Mouse (Mus musculus): ENCODE data around the gene Supt6.

Supt6 gene

DNA sequence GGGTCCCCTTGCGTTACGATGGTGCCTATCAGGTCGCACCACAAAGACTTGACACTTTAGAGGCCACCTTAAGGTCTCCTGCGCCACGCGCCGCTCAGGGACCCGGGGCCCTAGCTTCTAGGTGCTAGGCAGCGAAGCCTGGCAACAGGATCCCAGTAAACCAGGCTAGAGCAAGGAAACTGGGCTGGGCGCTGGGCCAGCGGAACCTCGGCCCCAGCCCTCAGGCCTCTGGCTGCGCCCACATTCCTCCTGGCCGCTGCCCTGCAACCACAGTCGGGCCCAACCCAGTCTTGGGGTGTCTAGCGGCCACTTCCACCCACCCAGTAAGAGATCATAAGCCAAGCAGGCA, 80.1 kb downstream of the Supt6 start:
- DNase-seq = peak; percentile 77 to 89

DNA sequence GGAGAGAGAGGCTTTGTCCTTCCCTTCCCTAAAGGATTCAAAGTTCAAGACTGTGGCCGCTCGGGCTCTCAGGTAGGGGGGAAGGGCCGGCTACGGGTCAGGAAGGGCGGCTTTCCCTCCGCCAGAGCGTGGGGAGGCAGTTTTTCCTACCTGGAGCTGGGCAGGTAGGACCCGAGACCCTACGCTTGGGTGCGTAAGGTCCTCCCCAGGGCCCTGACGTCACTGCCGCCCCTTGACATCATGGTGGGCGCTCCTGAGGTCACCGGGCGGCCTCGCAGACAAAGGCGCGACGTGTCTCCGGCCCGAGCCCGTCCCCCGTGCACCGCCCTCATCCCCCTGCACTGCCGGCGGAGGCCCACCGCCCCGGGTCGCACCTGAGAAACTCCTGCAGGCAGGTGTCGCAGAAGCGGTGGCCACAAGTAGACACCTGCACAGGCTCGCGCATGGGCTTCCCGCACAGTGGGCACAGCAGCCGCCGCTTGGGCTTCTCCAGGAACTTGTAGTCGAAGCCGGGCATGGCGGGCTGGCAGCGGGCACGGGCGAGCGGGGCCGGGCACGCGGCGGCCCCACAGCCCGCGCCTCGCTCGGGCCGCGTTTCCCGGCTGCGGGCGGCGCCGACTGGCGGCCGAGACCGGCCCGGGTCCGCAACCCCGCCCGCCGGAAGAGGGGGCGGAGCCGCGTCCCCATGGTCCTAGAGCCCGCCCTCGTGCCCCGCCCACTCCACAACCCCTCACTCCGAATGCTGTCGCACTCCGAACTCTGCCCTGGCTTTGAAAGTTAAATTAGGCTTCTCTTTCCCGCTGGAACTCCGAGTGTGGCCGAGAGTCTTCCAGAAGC, 80.6 kb downstream of the Supt6 start, which contains the start of gene Traf4:
TSS of gene Traf4 (minus strand) at position 666 of the 837 bp plus-strand sequence.
- DNase-seq = peak; percentile 91 to 96

DNA sequence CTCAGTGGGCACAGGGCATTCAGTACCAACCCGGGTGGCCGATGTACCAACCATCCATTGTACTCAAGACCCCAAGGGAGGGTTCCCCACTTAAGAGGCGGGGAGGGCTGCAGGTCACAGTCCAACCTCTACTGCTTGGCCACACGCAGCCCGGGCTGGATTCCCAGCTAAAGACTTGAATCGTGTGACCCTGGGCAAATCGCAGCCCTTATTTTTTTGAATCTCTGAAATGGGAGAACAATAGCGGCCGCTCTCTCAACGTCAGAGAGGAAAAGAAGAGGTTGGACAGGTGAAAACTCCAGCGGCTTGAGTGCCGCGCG, 81.2 kb downstream of the Supt6 start:
- peak in 1 of 2 experiments; percentile 35 for DNase-seq

DNA sequence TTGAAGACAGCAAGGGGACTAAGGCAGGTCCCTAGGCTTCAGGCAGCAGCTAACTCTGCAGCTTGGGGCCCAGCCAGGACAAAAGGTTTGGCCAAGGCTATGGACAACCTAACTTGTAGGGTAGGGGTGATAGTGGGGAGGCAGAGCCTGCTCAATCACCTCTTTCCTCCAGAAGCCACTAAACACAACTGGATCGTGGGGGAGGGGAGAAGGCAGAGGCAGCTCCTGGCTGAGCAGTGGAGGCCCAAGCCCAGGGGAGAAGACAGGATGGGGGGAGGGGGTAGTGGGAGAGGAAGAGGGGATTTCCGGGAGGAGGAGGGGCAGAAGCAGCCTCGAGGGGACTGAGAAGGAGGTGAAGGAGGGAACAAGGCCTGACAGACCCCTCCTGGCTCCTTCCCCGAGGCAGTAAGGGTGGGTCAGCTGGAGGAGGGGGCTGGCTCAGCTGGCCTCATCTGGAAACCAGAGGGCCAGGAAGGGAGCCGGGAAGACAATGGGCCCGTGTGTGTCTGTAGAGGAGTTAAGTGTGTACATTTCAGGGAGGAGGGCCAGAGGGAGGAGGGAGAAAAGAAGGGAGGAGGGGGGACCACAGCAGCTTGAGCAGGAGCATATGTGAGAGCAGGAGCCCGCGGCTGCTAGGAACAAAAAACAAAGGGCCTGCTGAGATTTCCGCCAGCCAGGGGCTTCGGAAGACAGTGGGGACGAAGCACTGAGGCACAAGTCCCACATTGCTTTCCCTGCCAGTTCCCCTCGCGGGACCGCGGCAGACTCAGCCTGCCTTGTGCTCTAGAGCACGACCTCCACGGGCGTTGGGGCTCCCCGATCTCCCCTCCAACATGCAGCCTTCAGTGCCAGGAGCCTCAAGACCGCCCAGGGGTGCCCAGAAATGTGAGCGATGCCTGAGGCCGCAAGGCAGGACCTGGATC, 81.8 kb downstream of the Supt6 start:
- peak; percentile 77 to 80 for DNase-seq

DNA sequence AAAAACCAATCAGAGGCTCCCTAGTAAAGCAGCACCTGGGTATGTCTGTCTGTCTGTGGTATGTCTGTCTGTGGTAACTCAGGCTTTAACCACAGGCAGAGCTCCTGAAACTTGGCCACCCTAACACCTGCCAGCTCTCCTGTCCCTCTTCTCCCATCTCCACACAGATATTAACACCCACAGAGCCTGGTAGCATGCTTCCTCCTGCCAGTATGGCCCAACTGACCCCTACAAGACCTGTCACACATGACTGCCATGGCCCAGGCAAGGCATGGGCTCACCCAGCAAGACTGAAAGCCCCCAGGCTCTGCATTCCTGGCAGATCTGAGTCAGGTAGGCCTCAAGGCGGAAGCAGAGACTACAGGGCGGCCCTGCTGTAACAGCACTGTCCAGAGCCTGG, 82.7 kb downstream of the Supt6 start:
- DNase-seq = no peak

DNA sequence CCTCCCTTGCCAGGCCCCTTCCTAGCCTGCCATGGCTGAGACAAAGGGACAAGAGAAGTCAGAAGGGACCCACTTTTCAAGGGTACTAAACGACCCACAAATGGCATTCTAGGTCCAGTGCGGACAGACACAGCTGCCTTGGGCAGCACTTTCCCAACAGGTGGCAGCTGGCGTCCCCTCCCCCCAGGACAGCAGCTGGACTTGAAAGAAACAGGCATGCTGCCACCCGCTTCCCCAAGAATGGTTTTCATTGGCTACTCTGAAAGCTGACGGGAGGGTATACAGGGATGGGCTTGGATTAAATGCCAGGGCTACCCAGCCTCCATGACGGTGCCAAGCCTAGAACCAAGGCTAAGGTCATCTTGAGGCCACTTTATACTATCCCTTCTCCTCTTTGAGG, 83.3 kb downstream of the Supt6 start:
- DNase-seq = peak; percentile 59 to 70

DNA sequence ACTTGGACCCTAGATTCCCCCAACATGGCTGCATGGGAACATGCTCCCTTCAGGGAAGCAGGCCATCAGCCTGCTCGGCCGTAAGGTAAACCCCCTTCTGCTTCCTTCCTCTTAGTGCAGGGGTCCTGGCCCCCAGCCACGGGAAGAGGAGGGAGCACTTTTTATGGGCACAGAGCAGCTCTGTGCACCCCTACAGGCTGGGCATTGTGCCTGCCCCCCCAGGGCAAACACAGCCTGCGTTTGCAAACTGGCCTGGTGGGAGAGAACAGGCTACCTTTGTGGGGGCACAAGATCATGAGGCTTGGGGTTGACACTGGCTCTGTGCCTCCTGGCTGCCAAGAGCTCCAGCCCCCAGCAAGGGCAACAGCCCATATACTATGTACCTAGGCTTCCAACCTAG, 83.8 kb downstream of the Supt6 start:
- no peak for DNase-seq

DNA sequence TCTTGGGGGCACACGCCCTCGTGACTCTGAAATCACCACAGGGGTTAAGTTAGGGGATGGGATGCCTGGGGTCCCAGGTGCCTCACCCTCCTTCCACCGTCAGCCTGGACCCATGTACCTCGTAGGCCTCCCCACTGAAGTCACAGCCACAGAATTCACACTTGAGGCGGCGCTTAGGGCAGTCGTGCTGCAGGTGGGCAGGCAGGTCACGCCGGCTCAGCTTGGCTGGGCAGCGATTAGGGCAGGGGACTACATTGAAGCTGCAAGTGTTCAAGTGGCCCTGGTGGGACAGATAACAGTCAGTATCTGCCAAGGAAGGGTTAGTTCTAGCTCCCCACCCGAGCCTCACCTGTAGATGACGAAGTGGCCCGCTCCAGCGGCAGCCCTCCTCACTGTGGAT, 84.6 kb downstream of the Supt6 start:
- DNase-seq = no peak

DNA sequence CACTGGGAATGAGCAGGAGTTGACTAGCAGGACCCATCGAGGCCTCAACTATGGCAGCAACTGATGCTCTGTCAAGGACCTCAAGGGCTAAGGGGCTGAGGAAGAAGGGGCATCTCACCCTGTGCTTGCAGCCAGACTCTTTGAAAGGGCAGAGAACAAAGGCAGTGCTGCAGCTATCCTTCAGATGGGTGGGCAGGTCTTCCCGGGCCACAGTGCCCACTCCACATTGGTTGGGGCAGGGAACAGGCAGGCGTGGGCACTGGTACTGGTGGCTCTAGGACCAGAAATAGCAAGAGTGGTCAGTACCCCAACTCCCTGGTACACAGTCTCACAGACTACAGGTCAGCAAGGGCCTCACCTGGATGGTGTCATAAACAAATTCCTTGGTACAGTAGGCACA, 85.1 kb downstream of the Supt6 start:
- DNase-seq = no peak

DNA sequence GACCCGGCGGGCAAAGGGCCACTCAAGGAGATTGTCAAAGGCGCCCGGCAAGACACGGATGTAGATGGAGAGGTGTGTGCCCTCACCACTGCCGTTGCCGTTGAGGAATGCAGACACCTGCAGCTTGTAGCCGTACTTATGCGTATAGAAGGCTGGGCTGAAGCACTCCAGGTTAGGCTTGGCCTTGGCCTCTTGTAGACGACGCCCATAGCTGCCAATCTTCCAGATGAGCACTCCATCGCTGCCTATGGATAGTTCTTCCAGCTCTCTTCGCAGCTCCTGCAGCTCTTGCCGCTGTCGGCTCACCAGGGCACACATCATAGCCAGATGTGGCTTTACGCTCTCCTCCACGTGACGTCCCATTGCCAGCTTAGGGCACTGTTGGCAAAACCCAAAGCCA, 85.6 kb downstream of the Supt6 start:
- DNase-seq = no peak

DNA sequence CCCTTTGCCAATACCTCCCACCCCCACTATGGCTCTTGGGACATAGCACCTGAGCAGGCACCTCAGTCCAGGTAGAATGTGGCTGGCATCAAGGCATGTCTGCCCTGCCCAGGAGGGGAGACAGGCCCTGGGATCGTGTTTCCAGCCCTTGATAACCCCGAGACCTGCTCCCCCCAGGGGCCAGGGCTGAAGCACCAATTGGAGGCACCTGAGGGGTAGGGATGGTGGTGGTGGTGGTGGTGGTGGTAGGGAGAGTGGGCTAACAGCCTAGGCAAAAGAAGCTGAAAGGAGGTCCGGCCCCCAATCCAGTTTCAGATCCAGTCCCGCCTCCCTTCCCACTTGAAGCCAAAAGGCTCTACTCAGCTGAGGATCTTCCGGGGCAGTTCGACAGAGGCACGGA, 86.2 kb downstream of the Supt6 start:
- no peak for DNase-seq

DNA sequence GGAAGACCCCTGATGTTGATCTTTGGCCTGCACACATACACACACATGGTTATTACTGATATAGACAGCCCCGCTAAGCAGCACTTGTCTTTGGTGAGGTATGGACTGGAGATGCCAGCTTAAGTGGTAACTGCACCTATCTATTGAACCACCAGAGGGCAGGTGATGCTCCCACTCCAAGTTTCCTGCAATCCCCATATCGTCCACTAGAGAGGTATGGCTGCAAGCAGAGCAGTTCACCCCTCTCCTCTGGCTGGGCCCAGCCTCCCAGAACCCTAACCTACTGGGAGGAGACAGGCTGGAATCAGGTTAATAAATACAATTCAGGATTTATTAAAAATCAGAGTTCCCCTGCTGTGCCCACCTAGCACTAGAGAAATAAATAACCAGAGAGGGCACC, 86.7 kb downstream of the Supt6 start:
- DNase-seq = peak; percentile 86 to 90

All from kidney, postnatal 36 days (tissue).